Mouse (Mus musculus) embryonic fibroblast, embryonic 13.5 days (primary cell): ENCODE results near the gene Sipa1l3.

Experiments
- CTCF ChIP-seq: IDR thresholded peaks from 2 replicates; pipeline ENCODE4 v1.5.1; 2011; ENCODE audit warnings: mild to moderate bottlenecking, control low read depth, low read length, moderate library complexity, borderline replicate concordance; ENCODE audit not compliant: insufficient read depth
- POLR2A ChIP-seq: IDR thresholded peaks from 2 replicates; pipeline ENCODE4 v1.6.1; 2011; ENCODE audit warnings: low read depth, mild to moderate bottlenecking, control low read depth, low read length, moderate library complexity

GRCm38 (mm10) chr7:29395179-29395578, 123.3 kb downstream of the Sipa1l3 start:
- TF ChIP-seq CTCF (no peak), POLR2A (no peak)
